Mouse (Mus musculus): ENCODE measurements around the gene Nrxn2. TPM values are rescaled to one million over a fixed set of nuclear protein-coding genes. Genes with fewer than 3 reads are reported as not detected.
A peak's percentile ranks its signal among the peaks of the same experiment; 100 is the strongest.

Nrxn2 gene
- total RNA-seq, 4 experiments from 2014 or later, result 348 to 441 (median 390) TPM

GRCm38 (mm10) chr19:6493219-6493618 lies 74.7 kb downstream of the Nrxn2 start:
- DNase-seq (ENCODE audit: low spot score in 2 of 2), result no peak

DNA sequence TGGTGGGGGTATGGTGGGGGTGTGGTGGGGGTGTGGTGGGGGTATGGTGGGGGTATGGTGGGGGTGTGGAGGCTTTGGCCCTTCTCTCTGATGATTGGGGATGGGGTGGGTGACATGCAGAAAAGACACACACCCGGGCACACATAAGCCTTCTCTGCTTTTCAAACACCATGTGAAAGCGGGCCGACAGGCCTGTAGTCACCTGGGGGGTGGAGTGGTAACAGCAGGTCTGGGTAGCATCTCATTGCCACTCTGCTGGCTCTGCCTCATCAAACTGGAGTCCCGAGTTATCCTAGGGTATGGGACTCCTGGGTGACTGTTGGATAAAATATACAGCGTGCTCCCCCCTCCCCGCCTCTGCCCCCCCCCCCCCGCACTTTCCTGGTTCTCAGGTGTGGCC lies 75.5 kb downstream of the Nrxn2 start:
- no peak for DNase-seq (ENCODE audit: low spot score in 2 of 2)

DNA sequence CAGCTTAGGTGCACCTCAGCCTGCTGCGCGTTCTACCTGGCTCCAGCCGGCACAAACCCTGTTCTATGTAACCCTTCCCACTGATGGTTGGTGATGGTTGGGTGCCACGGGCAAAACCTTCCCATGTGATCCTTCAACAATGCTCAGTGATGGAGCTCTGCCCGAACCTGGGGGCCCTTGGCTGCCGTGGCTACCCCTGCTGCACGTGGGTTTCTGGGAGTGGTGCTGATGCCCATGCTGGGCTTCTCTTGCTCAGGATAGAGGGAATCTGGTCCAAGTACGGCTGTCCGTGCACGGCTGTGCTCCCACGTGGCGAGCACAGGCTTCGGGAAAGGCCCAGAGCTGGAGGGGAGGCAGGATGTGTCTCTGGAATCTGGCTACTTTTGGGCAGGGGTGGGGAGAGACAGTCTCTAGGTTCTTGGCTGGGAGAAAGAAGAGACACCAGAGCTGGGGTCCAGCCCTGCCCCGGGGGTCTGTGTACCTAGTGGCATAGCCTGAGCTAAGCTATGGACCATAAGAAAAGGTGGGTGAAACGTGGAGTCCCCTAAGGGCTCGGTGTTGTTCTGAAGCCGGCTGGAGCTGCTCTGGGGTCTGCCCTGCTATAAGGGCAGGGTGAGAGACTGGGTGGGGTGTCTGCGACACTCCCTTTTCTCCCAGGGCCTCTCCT lies 76.1 kb downstream of the Nrxn2 start:
- DNase-seq (ENCODE audit: low spot score in 2 of 2), result no peak

DNA sequence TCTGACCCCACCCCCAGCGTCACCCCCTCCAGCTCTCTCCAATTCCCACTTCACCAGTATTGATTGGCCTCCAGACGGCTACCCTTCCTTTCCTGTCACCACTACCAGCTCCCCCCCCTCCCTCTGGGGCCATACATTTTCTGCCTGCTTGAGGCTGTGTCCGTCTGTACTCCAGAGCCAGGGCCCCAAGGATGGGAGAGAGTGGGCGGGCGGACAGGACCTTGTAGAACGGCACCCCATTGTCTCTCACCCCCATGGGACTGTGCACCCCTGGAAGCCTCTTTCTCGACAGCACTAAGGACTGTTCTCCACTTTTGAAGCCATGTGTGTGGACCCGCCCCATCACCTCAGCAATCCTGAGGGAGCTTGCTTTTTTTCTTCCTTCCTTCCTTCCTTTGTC lies 77.2 kb downstream of the Nrxn2 start:
- no peak for DNase-seq (ENCODE audit: low spot score in 2 of 2)

- DNase-seq (ENCODE audit: low spot score in 2 of 2), result no peak
Observed at GRCm38 (mm10) chr19:6496462-6497149, 78.1 kb downstream of the Nrxn2 start.

DNA sequence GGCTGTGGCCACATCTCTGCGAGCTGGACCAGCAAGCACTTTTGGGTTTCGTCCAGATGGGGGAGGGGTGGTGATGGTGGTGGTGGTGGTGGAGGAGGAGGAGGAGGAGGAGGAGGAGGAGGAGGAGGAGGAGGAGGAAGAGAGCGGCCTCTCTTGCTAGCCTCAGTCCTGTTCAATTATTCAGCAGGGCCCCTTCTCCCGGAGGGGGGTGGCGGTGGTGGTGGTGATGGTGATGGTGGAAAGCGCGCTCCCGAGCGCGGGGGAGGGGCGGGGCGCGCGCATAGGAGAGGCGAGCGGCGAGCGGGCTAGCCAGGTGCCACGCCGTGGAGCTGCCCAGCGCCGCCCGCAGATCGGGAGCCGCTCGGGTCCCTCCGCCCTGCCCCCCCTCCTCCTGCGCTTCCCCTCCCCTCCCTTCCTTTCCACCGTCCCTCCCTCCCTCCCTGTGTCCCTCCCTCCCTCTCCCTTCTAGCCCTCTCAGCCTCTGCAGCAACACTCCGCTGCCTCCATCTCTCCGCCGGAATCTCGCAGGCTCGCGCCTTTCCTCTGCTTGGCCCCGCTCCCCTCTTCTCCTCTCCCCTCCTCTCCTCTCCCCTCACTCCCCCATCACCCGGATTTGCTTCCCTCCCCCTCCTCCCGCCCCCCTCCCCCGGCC lies 78.7 kb downstream of the Nrxn2 start:
- peak in 1 of 2 experiments; percentile 64 for DNase-seq (ENCODE audit: low spot score in 2 of 2)

GRCm38 (mm10) chr19:6497803-6498202 lies 79.3 kb downstream of the Nrxn2 start:
- DNase-seq (ENCODE audit: low spot score in 2 of 2), result no peak

GRCm38 (mm10) chr19:6498350-6499131 lies 80.0 kb downstream of the Nrxn2 start:
- DNase-seq (ENCODE audit: low spot score in 2 of 2), result no peak

GRCm38 (mm10) chr19:6499860-6500635 lies 81.5 kb downstream of the Nrxn2 start:
- no peak for DNase-seq (ENCODE audit: low spot score in 2 of 2)

DNA sequence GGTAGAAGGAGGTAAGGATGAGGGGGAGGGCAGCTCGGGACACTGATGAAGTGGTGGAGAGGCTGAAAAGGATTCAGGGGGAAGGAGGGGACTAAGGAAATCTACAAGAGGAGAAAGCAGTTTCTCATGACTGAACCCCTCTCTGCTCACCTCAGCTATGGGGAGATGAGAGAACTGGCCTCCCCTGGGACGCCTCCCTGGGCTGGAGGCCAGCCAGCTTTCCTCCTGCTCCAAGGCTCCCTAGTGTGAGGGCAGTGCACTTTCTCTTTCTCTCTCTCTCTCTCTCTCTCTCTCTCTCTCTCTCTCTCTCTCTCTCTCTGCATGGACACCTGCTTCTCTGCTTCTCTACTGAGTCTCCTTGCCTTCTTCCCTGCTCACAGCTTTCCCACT lies 82.1 kb downstream of the Nrxn2 start:
- DNase-seq (ENCODE audit: low spot score in 2 of 2), result no peak

- DNase-seq (ENCODE audit: low spot score in 2 of 2), result peak in 1 of 2 experiments; percentile 79
Observed at GRCm38 (mm10) chr19:6502035-6502541, 83.6 kb downstream of the Nrxn2 start.

DNA sequence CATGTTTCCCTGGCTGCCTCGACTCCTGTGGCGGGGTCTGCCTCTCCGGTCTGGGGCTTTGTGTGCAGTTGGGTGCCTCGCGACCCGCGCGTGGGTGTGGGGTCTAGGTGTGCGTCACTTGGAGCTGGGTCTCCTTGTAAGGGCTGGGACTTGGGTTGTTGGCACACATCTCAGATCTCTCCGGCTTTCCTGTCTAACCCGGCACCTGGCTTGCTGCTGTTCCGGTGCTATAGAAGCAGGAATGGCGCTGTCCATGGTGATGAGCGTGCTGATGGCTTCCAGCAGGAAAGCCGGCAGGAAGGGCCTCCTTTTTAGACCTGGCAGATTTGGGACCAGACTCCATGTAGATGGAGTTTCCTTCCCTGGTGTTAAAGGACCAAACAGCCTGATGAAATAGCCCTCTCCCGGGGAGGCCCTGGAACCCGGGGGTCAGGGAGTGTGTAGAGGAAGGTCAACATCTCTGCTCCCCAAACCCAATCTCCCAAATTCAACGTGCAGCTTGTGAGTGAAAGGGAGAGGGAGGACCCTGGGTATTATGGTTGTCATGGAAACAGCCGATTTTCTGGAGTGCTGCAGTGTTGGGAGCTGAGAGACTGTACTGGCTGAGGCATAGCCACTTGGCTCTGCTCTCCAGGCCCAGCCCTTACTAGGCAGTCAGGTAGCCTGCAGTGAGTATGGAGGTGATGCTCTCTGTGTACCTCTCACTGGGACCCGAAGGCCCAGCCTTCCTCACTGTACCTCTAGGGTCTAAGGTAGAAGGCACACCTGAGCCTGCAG lies 84.2 kb downstream of the Nrxn2 start:
- peak; percentile 52 to 71 for DNase-seq (ENCODE audit: low spot score in 2 of 2)

- no peak for DNase-seq (ENCODE audit: low spot score in 2 of 2)
Observed at GRCm38 (mm10) chr19:6503926-6504655, 85.6 kb downstream of the Nrxn2 start.

GRCm38 (mm10) chr19:6504656-6505045 lies 86.1 kb downstream of the Nrxn2 start:
- no peak for DNase-seq (ENCODE audit: low spot score in 2 of 2)

- no peak for DNase-seq (ENCODE audit: low spot score in 2 of 2)
Observed at GRCm38 (mm10) chr19:6507393-6507792, 88.9 kb downstream of the Nrxn2 start.

GRCm38 (mm10) chr19:6509881-6510280 lies 91.3 kb downstream of the Nrxn2 start:
- DNase-seq (ENCODE audit: low spot score in 2 of 2), result no peak

DNA sequence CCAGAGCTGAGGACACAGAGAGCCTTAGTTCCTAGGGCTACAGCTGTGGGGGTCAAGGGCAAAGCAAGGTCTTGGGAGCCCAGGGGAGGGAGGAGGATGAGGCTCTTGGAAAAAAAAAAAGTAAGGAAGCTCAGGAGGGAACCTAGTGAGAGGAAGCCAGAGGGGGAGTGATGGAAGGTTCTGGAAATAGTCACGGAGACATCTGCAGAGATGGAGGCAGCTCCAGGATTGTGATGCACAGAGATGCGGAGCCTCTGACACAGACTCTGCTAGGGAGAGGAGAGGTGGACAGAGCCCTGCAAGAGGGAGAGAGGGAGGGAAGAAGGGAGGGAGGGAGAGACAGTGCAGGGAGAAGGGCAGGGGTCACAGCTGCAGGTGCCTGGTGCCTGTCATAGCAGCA lies 92.0 kb downstream of the Nrxn2 start:
- DNase-seq (ENCODE audit: low spot score in 2 of 2), result no peak

- no peak for DNase-seq (ENCODE audit: low spot score in 2 of 2)
Observed at GRCm38 (mm10) chr19:6513389-6514139, 95.0 kb downstream of the Nrxn2 start.

DNA sequence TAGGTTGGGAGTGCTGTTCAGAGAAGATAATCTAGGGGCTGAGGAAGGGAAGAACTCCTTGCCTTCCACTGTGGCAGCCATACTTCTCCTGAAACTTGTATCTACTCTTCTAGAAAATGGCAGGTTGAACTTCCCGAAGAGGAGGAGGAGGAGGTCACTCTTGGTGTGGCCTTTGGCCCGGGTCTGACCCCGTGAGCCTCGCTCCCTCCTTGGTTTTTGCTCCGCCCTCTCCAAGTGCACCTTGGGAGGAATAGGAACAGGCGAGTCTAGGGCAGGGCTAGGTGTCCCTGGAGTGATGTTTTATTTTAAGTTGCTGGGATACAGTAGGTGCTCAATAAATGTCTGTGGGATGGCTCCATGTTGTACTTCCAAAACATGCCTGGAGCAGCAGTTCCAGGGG lies 96.4 kb downstream of the Nrxn2 start:
- DNase-seq (ENCODE audit: low spot score in 2 of 2), result no peak
